In the genomic region with DNA sequence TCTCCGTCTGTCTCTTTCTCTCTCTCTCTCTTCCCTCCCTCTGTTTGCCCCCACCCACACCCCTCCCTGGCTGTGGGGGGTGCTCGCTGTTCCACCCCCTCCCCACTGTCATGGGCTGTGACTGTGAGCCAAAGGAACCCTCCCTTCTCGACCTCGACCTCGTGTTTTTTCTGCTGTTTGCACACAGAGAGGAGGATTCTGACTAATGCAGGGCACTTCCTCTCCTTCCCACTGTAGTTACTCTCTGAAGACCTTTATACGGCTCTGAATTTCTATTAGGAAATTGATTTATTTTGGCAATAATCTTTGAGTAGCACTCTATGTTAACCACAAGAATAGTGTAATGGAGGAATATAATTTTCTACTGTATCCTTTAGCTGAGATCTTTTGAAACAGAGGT, we compare ENCODE assay signal across 25 mouse cellular contexts.
DNase-seq lines count a peak whose midpoint lies in the region; ATAC-seq lines count a peak whose summit lies in the region.
"Had no signal": no experiment of that assay in that cellular context is flagged by ENCODE, and none has a peak within 500 bp of the region (broad histone marks: within the 10 kb centered on the region; RNA-seq: fewer than 3 reads in every experiment).

No protein-coding gene starts in this region.

- H3K36me3 ChIP-seq in hindbrain, embryonic 13.5 days, result no peaks in the 10 kb centered on the region
- no peaks in the 10 kb centered on the region for H3K36me3 ChIP-seq in hindbrain, embryonic 14.5 days (replicated peaks; ENCODE audit: control insufficient read depth, insufficient read depth)
- no peaks in the 10 kb centered on the region for H3K36me3 ChIP-seq in kidney, embryonic 15.5 days
- H3K36me3 ChIP-seq: forebrain, embryonic 10.5 days; G1E; heart, embryonic 10.5 days; heart, embryonic 13.5 days had no signal

- H3K4me3 ChIP-seq in hindbrain, embryonic 13.5 days, result no peak overlapping the region
- no peak overlapping the region for H3K4me3 ChIP-seq in hindbrain, embryonic 14.5 days (replicated peaks; ENCODE audit: low read length)
- no peak overlapping the region for H3K4me3 ChIP-seq in kidney, embryonic 15.5 days (replicated peaks)
- H3K4me3 ChIP-seq: forebrain, embryonic 10.5 days; forebrain, embryonic 13.5 days; heart, adult 2 months; heart, embryonic 10.5 days; heart, embryonic 13.5 days had no signal

- H3K9me3 ChIP-seq in hindbrain, embryonic 13.5 days, result no peaks in the 10 kb centered on the region
- H3K9me3 ChIP-seq in hindbrain, embryonic 14.5 days (ENCODE audit: control insufficient read depth, low read length), result no peaks in the 10 kb centered on the region
- no peaks in the 10 kb centered on the region for H3K9me3 ChIP-seq in kidney, embryonic 15.5 days (replicated peaks)
- H3K9me3 ChIP-seq: forebrain, embryonic 10.5 days; forebrain, embryonic 13.5 days; heart, embryonic 13.5 days had no signal

- 54% methylated on average over 6 of the region's 6 CpGs for WGBS in hindbrain, embryonic 13.5 days
- 63% methylated on average over 6 of the region's 6 CpGs for WGBS in hindbrain, embryonic 14.5 days
- WGBS in kidney, embryonic 15.5 days, result 15% methylated on average over 6 of the region's 6 CpGs

- no peak overlapping the region for H3K4me2 ChIP-seq in hindbrain, embryonic 13.5 days
- H3K4me2 ChIP-seq in hindbrain, embryonic 14.5 days (replicated peaks), result no peak overlapping the region
- H3K4me2 ChIP-seq in kidney, embryonic 15.5 days, result peak overlapping the region; percentile 47
- H3K4me2 ChIP-seq: forebrain, embryonic 13.5 days; heart, embryonic 13.5 days had no signal

- no peak for DNase-seq in hindbrain, embryonic 14.5 days (ENCODE audit: low spot score)
- no peak for DNase-seq in kidney, adult 8-10 months
- DNase-seq in kidney, postnatal 10 days, result peak; percentile 18
- no peak for DNase-seq in kidney, adult 9 months
- DNase-seq in CD4-positive helper T cell, adult 2 months (ENCODE audit: low read depth, low spot score), result peak; percentile 5
- DNase-seq: adrenal gland, postnatal 10 days; adrenal gland, postnatal 36 days; cerebellum, adult 18-20 months; cerebellum, adult 9-10 months; cerebellum, postnatal 14 days; gastrocnemius, postnatal 10 days; gastrocnemius, postnatal 36 days; heart, adult 2 months; heart, postnatal 14 days; heart, postnatal 4 days had no signal

- H3K27ac ChIP-seq in hindbrain, embryonic 13.5 days, result 0 out of 2 replicates have a peak overlapping the region, but pooled peaks have one; percentile 23
- H3K27ac ChIP-seq in hindbrain, embryonic 14.5 days, result no peak overlapping the region
- peak overlapping the region; percentile 87 for H3K27ac ChIP-seq in kidney, embryonic 15.5 days
- H3K27ac ChIP-seq: forebrain, embryonic 10.5 days; forebrain, embryonic 13.5 days; heart, adult 2 months; heart, embryonic 10.5 days; heart, embryonic 13.5 days had no signal

- H3K9ac ChIP-seq in hindbrain, embryonic 13.5 days, result no peak overlapping the region
- H3K9ac ChIP-seq in hindbrain, embryonic 14.5 days, result no peak overlapping the region
- H3K9ac ChIP-seq in kidney, embryonic 15.5 days, result no peak overlapping the region
- H3K9ac ChIP-seq: forebrain, embryonic 13.5 days; heart, embryonic 13.5 days had no signal

- H3K4me1 ChIP-seq in hindbrain, embryonic 13.5 days (replicated peaks), result peaks cover 14% of the 10 kb centered on the region; the same call in 1 of the 2 replicates
- 0 out of 2 replicates have a peak, but pooled peaks cover 1% of the 10 kb centered on the region for H3K4me1 ChIP-seq in hindbrain, embryonic 14.5 days (replicated peaks; ENCODE audit: control insufficient read depth, insufficient read depth, low read length)
- peaks cover 33% of the 10 kb centered on the region for H3K4me1 ChIP-seq in kidney, embryonic 15.5 days
- H3K4me1 ChIP-seq: heart, embryonic 10.5 days; heart, embryonic 13.5 days had no signal

- H3K27me3 ChIP-seq in hindbrain, embryonic 13.5 days, result no peaks in the 10 kb centered on the region
- no peaks in the 10 kb centered on the region for H3K27me3 ChIP-seq in hindbrain, embryonic 14.5 days (ENCODE audit: control insufficient read depth, insufficient read depth, low read length)
- no peaks in the 10 kb centered on the region for H3K27me3 ChIP-seq in kidney, embryonic 15.5 days
- H3K27me3 ChIP-seq: CH12.LX; forebrain, embryonic 13.5 days; heart, embryonic 13.5 days; Patski had no signal

- no peak for ATAC-seq in hindbrain, embryonic 13.5 days (ENCODE audit: low FRiP score)
- ATAC-seq in hindbrain, embryonic 14.5 days (ENCODE audit: low FRiP score), result no peak
- peak; percentile 20; the same call in 1 of the 2 replicates for ATAC-seq in kidney, embryonic 15.5 days (replicated peaks; ENCODE audit: low FRiP score)
- ATAC-seq: forebrain, embryonic 13.5 days; forebrain, embryonic 16.5 days; Patski had no signal

Comparison
In these comparisons a context has a peak if more than half of its experiments do, and no peak if none do; other contexts are left out.
1. DNase-seq: peak in kidney, postnatal 10 days (single experiment) and CD4-positive helper T cell, adult 2 months (single experiment); none in hindbrain, embryonic 14.5 days (single experiment), kidney, adult 8-10 months (0 of 2) and kidney, adult 9 months (single experiment).